Mouse (Mus musculus): Measurements from ENCODE around the gene Klk13.
"Not testable (repeated sequence)": the region's sequence is repeated elsewhere in the genome, so short reads cannot be mapped to it uniquely, and the experiment has no call there.

Gene Klk13

DNA sequence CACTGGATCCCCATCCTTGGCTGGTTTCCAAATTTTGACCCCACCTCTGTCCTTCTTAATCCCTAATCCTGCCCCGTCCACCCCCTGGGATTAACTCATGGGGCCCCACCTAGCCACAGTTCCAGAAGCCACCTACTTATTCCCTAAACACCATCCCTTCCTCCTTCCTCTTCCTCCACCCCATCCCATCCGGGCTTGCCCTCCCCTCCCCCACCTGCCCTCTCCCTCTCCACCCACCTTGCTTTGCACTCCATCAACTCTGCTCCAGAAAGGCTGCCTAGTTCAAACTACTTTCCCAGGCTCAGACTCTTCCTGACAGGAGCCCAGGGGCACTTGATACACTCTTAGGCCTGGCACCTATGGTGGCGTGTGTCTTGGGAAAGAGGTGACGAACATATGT lies at the start of gene Klk13:
TSS of gene Klk13 (plus strand) at position 301 of the 400 bp plus-strand sequence.
- DNase-seq (ENCODE audit: low read depth) = no peak

DNA sequence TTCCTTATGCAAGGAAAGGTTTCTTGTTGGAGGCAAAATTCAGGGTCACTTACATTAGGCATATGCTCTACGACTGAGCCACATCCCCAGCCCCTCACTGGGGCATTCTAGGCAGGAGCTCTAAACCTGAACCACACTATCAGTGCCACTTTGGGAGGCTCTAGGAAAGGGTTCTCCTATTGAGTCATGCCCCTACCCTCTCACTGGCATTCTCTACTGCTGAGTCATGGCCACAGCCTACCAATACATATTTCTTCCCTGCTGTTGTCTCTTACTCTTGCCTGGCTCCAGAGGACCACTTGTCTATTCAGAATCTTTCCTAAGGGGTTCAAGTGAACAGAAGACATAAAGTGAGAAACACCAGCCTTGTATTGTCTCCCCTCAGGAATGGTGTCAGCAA lies 49.6 kb upstream of the Klk13 start:
- no peak for DNase-seq (ENCODE audit: low read depth)

DNA sequence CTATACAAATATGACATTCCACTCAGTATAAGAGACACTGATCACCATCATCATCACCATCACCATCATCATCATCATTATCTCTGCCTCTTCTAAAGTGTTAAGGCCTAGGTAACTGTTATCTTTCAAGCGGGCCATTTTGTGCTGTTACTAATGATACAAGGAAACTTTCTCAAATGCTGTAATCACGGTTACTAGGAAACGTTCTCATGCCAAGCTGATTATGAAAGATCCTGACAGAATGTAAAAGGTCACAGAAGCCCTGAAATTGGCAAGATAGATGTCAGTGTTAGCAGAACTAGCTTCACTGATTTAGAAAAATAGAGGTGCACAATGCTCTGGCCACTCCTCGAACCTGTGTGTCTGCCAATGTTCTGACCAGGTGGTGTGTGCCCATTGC lies 45.1 kb upstream of the Klk13 start:
- not testable (repeated sequence) for DNase-seq (ENCODE audit: low read depth)

DNA sequence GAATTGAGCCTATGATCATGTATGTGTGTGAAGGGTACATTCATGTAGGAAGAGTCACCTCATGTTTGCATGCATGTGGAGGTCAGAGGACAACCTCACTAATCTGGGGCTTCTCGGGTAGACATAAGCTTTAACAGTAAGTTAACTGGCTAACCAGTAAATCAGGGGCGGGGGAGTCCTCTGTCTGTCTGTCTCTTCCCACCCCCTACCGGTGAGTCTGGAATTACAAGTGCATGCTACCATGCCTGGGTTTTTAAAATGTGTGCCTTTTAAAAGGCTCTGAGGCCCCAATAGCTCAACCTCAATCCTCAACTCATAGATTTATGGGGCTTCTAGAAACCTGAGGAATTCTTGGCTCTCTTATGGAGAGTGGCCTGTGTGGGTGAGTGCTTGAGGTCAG lies 43.8 kb upstream of the Klk13 start:
- DNase-seq (ENCODE audit: low read depth) = peak; percentile 77

DNA sequence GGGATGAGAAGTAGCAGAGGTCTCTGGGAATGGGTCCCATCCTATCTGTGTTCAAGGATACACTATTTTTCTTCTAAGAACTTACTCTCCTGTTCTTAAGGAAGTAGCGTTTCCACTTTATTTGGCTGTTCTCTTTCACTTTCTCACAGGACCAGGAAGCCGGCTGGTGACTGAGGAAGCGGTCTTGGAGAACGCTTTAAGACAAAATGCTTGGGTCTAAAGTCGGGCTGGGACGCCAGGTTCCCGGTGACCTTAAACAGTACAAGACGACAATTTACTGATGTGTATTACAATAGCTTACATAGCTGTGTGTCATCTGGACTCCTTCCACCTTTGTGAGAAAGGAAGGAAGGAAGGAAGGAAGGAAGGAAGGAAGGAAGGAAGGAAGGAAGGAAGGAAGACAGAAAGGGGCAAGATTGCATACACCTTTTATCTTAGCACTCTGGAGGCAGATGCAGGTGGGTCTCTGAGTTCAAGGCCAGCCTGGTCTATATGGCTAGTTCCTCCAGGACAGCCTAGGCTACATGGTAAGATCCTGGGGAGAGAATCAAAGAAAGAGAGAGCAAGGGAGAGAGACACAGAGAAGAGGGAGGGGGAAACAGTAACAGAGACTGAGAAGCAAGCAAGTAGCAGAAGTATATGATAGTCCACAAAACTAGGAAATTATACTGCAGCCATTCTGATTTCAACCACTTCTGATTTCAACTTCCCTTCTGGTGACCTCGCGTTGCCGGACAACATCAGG lies 41.1 kb upstream of the Klk13 start:
- DNase-seq (ENCODE audit: low read depth) = peak; percentile 20

DNA sequence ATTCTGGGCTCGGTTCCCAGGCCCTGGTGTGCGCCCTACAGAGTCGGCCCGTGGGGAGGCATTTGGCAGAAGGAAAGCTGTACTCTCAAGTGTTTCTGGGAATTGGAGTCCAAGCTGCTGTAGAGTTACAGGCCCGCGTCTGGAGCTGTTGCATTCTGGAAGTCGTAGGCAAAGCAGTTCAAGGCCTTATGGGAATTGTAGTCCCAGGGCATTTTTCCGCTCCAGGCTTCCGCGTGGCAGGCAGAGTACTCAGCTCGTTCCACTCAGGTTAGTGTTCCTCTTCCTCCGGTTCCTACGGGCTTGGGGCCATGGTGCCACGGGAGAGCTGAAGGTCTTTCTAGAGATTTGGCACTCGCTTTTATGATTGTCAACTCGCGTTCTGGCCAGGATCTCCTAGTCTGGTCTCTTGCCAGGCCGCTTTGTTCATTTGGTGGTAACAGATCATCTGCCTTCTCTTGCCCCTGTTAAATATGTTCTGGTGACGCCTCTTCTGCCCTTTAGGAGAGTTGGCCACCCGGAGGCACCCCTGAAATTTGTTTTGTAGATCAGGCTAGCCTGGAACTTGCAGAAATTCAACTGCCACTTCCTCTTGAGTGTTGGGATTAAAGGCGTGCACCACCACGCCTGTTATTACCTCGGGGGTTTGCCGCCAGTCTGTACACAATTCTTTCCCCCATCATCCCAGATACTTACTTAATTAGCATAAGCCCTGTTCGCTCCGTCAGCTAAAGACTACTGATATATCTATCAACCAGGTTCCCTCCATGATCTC lies 40.4 kb upstream of the Klk13 start, which contains the start of gene Ctu1:
TSS of gene Ctu1 (plus strand) at position 208 of the 772 bp plus-strand sequence.
- peak; percentile 92 for DNase-seq (ENCODE audit: low read depth)

DNA sequence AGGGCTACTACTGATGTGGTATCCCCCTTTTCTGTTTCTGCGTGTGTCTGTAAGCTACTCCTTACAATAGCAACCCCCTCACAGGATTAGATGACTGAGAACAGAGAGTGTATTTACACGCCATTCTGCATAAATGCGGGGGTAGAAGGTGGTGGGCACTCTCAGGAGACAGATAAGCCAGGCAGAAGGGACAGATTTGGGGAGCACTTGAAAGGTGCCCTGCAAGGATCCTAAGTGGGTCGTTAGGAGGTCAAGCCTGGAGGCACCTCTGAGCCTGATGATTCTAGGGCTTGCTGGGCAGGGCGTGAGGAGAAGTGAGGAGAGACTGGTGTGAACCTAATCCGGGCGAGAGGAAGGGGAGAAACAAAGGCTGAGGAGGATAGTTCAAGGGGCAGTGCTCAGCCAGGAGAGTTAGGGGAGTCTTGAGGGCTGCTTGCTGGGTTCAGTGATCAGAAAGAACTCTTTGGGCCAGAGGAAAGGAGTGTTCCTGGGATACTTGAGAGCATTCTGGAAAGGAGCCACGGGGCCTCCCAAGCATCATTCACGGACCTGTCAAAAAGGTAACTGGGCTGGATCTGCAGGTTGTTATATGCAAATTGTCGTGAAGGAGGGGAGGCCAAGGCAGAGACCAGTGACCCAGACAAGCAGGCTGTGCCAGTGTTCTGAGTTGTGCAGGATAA lies 39.6 kb upstream of the Klk13 start:
- no peak for DNase-seq (ENCODE audit: low read depth)

DNA sequence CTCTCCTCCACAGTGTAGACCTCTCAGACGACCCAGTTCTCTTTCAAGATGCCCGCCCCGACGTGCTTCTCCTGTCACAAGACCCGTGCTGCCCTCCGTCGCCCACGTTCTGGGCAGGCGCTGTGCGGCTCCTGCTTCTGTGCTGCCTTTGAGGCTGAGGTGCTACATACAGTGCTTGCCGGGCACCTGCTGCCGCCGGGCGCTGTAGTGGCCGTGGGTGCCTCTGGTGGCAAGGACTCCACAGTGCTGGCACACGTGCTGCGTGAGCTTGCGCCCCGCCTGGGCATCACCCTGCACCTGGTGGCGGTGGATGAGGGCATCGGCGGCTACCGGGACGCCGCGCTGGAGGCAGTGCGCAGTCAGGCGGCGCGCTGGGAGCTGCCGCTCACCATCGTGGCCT lies 37.3 kb upstream of the Klk13 start:
- DNase-seq (ENCODE audit: low read depth) = no peak

DNA sequence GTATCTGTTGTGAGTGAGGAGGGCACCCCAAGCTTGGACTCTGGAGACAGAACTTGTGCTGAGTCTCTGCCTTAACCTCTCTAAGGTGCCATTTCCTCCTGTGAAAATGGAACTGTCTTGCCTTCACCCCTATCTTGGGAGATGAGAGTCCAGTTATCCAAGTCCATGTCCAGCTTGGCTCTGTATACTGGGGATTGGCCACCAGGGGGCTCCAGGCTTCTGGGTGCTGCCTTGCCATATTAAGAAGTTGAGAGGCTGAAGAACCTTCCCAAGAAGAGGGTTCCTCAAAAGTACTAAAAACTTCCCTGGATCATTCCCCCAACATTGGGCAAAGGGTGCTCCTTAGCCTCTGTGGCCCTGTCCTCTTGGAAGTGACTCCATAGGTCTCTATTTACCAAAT lies 33.9 kb upstream of the Klk13 start:
- DNase-seq (ENCODE audit: low read depth) = peak; percentile 56

DNA sequence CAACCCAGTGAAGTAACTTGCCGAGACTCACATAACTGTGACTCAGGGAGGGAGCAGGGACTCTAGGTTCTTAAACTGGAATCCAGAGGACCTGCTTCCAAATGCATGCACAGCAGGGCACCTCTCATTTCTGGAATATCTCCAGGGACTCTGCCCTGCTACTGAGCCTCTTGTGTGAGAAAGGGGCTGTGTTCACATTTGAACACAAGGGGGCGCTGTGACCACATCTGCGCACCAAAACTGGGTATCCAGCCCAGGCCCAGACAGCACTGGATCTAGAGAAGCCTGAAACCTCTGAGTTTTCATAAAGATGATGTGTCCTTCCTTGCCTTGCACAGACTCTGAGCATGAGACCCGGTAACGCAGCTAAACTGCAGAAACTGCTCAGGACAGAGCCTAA lies 31.4 kb upstream of the Klk13 start:
- peak; percentile 75 for DNase-seq (ENCODE audit: low read depth)

DNA sequence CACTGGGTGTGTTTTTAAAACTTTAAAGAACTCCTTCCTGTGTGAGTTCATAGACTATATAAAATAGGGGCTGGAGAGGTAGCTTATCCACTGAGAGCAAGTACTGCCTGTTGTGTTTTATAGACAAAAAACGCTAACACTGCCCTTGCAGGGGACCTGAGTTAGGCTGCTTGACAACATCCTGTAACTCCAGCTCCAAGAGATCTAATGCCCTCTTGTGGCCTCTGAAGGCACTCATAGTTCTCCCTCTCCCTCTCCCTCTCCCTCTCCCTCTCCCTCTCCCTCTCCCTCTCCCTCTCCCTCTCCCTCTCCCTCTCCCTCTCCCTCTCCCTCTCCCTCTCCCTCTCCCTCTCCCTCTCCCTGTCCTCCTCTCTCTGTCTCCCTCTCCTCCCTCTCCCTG lies 29.9 kb upstream of the Klk13 start:
- not testable (repeated sequence) for DNase-seq (ENCODE audit: low read depth)

DNA sequence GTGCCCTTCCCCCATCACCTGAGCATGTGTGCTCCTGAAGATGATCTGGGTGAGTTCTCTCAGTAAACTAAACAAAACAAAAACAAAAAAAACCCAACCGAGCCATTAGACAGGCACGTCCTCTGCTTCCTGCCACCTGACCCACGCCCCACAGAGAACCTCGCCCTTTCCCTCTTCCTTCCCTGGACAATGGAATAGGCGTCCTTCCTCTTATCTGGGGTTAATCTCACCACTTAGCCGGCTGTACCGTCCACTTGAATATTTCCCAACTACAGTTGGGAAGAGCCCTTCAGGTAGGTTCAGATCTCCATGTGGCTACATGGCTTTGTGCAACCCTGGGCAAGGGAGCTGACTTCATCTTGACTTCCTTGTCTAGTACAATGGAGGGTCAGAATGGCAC lies 27.3 kb upstream of the Klk13 start:
- DNase-seq (ENCODE audit: low read depth) = no peak

DNA sequence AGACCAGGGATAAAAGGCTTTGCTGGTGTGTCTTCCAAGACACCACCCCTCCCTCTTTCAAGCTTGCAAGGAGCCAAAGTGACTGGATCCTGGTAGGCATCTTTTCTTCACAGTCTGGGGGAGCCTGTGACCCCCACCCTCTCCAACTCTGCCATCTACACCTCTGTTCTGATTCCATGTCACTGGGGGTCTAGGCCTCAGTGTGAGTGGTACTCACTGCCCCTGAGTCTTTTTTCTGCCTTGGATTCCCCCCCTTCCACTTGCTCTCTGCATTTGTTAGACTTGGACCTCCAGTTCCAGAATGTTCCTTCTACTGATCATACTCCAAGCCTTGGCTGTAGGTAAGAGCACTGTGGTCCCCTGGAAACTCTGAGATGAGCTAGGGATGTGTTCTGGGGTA lies 22.2 kb upstream of the Klk13 start, which contains the start of gene Klk14:
TSS of gene Klk14 (plus strand) at position 301 of the 400 bp plus-strand sequence.
- no peak for DNase-seq (ENCODE audit: low read depth)

DNA sequence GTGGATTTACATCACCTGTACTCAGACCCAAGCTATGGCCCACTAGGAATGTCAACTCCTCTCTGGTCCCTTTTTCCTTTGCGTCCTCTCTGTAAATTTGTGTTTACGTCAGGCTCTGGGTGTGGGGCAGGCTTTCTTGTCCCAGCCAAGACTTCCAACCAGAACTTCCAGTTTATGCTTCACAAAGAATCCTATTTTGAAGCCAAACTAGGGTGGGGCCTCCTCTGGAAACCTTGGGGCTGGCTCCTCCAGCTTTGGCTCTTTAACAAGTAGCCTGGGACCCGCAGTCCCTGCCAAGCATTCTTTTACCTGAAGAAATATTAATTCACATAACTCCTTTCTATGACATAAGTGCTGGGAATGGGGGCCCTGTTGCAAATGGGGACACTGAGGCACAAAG lies 2.3 kb upstream of the Klk13 start:
- DNase-seq (ENCODE audit: low read depth) = no peak

DNA sequence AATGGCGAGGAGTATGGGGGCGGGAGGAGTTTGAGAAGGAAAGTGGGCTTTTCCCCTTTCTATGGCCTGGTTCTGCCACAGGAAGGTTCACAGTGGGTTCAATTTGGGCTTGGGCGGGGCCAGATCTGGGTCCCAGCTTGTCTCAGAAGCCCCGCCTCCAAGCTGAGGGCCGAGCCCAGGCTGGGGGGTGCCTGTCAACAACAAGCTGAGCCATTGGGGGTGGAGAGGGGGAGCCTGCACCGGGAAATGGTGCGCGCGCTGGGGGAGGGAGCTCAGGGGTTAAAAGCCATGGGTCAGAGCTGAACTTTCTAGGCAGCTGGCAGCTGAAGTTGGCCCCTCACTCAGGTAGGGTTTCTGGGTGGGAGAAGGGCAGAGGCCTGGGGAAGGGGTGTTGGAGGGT lies 550 bp downstream of the Klk13 start:
- DNase-seq (ENCODE audit: low read depth) = no peak

DNA sequence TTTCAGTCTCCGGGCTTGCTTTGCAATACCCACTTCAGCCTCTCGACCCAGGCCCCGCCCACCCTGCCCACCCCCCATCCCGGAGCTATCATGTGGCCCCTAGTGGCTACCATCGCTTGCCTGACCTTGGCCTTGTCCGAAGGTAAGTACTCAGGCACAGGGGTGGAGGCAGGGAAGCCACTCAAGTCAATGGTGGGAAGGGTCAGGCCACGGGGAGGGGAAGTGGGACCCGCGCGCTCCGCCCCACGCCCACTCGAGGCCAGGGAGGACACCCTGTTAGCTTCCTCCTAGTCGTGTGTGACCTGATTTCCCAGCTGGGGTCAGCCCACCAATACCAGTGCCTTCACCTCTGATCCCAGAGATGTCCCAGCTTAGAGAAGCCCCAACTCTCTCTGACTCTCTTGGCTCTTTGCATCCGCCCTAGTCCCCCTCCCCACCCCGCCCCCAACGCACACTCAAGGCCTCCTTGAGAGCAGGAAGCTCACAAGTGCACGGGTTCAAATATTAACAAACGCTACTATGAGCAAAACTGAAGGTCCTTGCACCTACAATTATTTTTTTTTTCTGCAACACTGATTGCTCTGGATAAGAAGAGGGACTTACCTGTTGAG lies 1.5 kb downstream of the Klk13 start:
- DNase-seq (ENCODE audit: low read depth) = no peak

DNA sequence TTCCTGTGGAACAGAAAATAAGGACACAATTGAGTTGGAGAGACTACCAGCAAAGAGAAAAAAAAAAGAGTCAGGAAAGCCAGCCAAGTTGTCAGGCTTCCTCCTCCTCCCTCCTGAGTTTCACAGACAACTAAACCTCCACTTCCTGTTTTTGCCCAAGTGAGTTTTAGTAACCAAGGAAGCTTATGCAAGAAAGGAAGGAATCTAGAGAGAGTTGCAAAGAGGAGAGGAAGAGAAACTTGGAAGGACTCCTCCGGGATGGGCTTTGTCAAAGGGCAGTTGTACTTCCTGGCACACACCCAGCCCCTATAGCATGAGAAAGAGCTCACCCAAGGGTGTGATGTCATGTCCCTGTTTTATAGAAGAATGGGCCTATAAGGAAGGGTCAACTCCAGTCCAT lies 35.4 kb downstream of the Klk13 start:
- no peak for DNase-seq (ENCODE audit: low read depth)

DNA sequence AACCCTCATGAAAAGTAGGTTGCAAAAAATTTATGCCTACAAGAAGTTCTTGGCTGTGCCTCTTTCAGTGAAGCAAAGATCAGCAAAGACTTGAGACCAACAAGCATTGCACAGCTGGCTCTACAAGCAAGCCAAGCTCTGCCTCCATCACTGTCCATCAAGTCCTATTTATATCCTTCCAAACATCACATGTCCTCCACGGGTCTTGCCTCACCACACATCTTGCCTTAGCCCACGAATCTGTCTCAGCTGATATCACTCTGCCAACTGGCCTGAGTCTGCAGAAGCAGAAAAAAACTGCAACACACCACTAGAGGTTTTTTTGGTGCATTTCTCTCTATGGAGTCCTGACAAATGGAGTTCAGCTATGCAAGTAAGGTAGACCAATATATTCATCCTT lies 40.4 kb downstream of the Klk13 start:
- DNase-seq (ENCODE audit: low read depth) = no peak

DNA sequence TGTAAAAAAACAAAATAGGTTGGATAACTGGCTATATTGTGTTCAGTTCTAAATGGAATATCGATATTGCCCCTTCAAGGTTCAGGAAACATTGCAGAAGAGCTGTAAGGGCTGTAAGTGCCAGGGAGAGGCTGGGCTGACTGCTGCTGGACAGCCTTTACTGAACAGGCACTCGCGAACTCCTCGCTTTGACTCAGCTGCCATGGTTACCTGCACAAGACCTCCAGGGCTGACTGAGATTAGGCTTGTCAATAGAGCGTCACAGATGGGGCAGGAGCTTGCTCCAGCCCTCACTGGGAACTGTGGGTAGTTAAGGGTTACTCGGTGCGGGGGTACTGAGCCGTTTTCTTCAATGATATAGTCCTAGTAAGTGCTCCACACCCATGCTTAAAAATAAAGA lies 54.1 kb downstream of the Klk13 start:
- DNase-seq (ENCODE audit: low read depth) = no peak

DNA sequence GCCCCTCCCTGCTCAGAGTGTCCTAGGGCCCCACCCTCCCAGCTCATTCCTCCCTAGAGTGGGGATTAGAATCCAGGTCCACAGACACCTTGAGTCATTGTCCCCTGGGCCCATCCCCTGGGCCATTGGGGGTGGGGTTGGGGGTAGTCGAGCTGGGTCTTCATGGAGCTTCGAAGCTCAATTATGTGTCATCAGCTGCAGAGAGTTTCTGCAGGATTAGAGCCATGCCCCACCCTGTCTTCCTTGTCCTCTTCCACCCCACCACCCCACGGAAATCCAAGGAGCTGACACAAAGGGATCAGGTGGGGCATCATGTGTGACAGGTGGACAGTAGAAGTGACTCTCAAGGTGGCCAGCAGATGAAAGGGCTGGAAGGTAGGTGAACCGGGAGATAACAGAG lies 56.2 kb downstream of the Klk13 start, which contains the start of gene Klk12:
TSS of gene Klk12 (plus strand) at position 301 of the 400 bp plus-strand sequence.
- DNase-seq (ENCODE audit: low read depth) = no peak

DNA sequence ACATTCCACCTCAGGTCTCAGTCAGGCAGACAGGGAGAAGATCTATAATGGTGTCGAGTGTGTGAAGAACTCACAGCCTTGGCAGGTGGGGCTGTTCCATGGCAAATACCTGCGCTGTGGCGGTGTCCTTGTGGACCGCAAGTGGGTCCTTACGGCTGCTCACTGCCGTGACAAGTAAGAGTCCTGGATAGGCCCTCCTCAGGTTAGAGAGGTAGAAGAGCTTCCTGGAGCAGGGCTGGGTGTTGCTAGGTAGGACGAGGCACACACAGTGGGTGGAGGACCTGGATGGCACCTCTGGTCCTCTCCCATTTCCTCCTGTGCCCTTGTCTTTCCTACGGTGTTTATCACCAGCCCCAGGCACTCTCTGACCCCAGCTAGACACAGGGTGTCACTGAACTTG lies 57.3 kb downstream of the Klk13 start:
- no peak for DNase-seq (ENCODE audit: low read depth)

DNA sequence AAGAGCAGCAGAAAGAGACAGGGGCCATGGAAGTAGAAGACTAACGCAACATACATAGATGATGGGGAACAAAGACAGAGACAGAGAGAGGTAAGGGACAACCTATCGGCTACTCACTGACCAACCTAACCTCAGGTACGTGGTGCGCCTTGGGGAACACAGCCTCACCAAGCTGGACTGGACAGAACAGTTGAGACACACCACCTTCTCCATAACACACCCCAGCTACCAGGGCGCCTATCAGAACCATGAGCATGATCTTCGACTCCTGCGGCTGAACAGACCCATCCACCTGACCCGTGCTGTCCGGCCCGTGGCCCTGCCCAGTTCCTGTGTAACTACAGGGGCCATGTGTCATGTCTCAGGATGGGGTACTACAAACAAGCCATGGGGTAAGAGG lies 58.3 kb downstream of the Klk13 start:
- no peak for DNase-seq (ENCODE audit: low read depth)
